Comparison of ENCODE assay signal across 13 mouse cellular contexts in genomic region chr17:7529304-7529703, GRCm38 (mm10).
"Had no signal": no experiment of that assay in that cellular context is flagged by ENCODE, and none has a peak within 500 bp of the region (broad histone marks: within the 10 kb centered on the region; RNA-seq: fewer than 3 reads in every experiment).

No protein-coding gene starts in this region.

- H3K27ac ChIP-seq: limb, embryonic 15.5 days; liver, embryonic 12.5 days had no signal

- H3K9me3 ChIP-seq: limb, embryonic 15.5 days; liver, embryonic 12.5 days had no signal

- H3K4me3 ChIP-seq: limb, embryonic 15.5 days; liver, embryonic 12.5 days had no signal

- H3K4me2 ChIP-seq: limb, embryonic 15.5 days; liver, embryonic 12.5 days; lung, embryonic 14.5 days; midbrain, embryonic 11.5 days had no signal

- H3K4me1 ChIP-seq: limb, embryonic 15.5 days; liver, embryonic 12.5 days had no signal

- H3K36me3 ChIP-seq: limb, embryonic 15.5 days; liver, embryonic 12.5 days had no signal

- ATAC-seq: liver, embryonic 12.5 days had no signal

- H3K9ac ChIP-seq: limb, embryonic 15.5 days; liver, embryonic 12.5 days; lung, embryonic 14.5 days had no signal

- DNase-seq: kidney, adult 8-10 months; kidney, postnatal 25 days; layer of hippocampus, adult 9-11 months; layer of hippocampus, postnatal 36 days; lung, embryonic 14.5 days; lung, postnatal 10 days; lung, postnatal 4 days; right cerebral cortex, postnatal 4 days; spleen, adult 18-20 months; thymus, postnatal 36 days had no signal

- H3K27me3 ChIP-seq: limb, embryonic 15.5 days; liver, embryonic 12.5 days had no signal
